Comparison of ENCODE assay signal across 7 mouse cellular contexts in genomic region chr15:96848150-96848549, GRCm38 (mm10).
DNase-seq lines count a peak whose midpoint lies in the region; ATAC-seq and TF ChIP-seq lines count a peak whose summit lies in the region.

No protein-coding gene starts in this region.

- H3K4me1 ChIP-seq in kidney, embryonic 16.5 days (ENCODE audit: insufficient read depth, low read length): no peaks in the 10 kb centered on the region
- H3K4me1 ChIP-seq in bone marrow, adult 2 months (ENCODE audit: control insufficient read depth, insufficient read depth, low read length): no peaks in the 10 kb centered on the region; the same call in 1 of the 2 replicates

- H3K27me3 ChIP-seq in kidney, embryonic 16.5 days (ENCODE audit: insufficient read depth, low read length): no peaks in the 10 kb centered on the region

- H3K4me3 ChIP-seq in kidney, embryonic 16.5 days (ENCODE audit: low read length): no peak overlapping the region
- no peak overlapping the region for H3K4me3 ChIP-seq in bone marrow, adult 2 months (replicated peaks; ENCODE audit: control insufficient read depth, low read depth, low read length)

- H3K4me2 ChIP-seq in kidney, embryonic 16.5 days (replicated peaks; ENCODE audit: low read depth, low read length): no peak overlapping the region

- H3K27ac ChIP-seq in kidney, embryonic 16.5 days (ENCODE audit: low read length): no peak overlapping the region
- H3K27ac ChIP-seq in bone marrow, adult 2 months (ENCODE audit: control insufficient read depth, insufficient read depth, low read depth, low read length, poor library complexity): no peak overlapping the region

- H3K9me3 ChIP-seq in kidney, embryonic 16.5 days (ENCODE audit: low read length): no peaks in the 10 kb centered on the region

- H3K36me3 ChIP-seq in kidney, embryonic 16.5 days (ENCODE audit: insufficient read depth, low read length): no peaks in the 10 kb centered on the region

- no peak overlapping the region for H3K9ac ChIP-seq in kidney, embryonic 16.5 days (replicated peaks; ENCODE audit: low read length)

- ATAC-seq in kidney, embryonic 16.5 days (ENCODE audit: low FRiP score, low TSS enrichment): no peak
- ATAC-seq in megakaryocyte progenitor cell, adult 5-6 weeks (replicated peaks; ENCODE audit: poor library complexity): peak; percentile 58

- peak; percentile 11 for DNase-seq in kidney, adult 18-20 months
- DNase-seq in ES-CJ7 (ENCODE audit: low read depth, low spot score): peak; percentile 62
- no peak for DNase-seq in Muller cell, postnatal 12 days (ENCODE audit: inconsistent ontology term)
- no peak for DNase-seq in gastrocnemius, postnatal 25 days

- TF ChIP-seq POLR2A in bone marrow, adult 2 months (IDR thresholded peaks at IDR 0.05; ENCODE audit: borderline replicate concordance, control insufficient read depth, low read depth, low read length): no peak

- TF ChIP-seq CTCF in bone marrow, adult 2 months (IDR thresholded peaks at IDR 0.05; ENCODE audit: control insufficient read depth, insufficient read depth, low read length): peak; percentile 61

- WGBS in kidney, embryonic 16.5 days: 85% methylated on average over 2 of the region's 2 CpGs
- WGBS in bone marrow, adult 2 months: 76% methylated on average over 2 of the region's 2 CpGs

Comparison
In these comparisons a context has a peak if more than half of its experiments do, and no peak if none do; other contexts are left out.
1. DNase-seq: peak in kidney, adult 18-20 months (single experiment) and ES-CJ7 (single experiment); none in Muller cell, postnatal 12 days (single experiment) and gastrocnemius, postnatal 25 days (single experiment).